Mouse (Mus musculus) right cerebral cortex, adult 18-20 months (tissue): ENCODE data around the gene Nup35.
A peak's percentile ranks its signal among the peaks of the same experiment; 100 is the strongest.

Source experiments
- DNase-seq: peaks from one replicate; pipeline ENCODE4 v3.0.0; 2022; ENCODE audit warnings: mixed read lengths

The Nup35 gene

DNA sequence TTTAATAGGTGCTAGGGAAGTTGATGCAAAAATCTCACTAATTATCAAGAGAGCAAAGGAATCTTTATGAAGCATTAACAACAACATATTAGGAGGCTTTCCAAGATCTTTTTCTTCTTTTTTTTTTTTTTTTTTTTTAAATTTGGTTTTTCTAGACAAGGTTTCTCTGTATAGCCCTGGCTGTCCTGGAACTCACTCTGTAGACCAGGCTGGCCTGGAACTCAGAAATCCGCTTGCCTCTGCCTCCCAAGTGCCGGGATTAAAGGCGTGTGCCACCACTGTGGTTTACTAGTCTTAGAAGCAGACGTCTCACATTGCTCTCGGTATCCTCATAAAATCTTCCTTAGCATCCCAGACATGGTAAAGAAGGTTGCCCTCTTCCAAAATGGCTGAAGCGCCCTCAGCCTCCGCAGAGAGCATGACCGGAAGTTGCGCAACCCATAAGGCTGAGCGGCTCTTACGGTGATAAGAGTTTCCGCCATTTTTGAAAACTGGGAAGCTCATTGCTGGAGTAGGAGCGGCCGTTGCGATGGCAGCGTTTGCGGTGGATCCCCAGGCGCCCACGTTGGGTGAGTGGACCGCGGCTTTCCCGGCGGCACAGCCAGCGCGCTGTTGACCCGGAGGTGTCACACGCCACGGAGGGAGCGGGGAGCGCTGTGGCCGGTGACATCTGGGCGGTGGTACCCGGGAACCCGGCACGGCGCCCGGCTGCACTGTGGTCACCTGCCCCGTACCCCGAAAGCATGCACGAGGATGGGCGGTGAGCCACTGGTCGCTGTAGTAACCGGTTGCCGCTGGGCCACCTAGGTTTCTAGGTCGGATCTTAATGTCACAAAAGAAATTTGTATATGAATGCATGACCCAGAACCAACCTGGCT lies 21.6 kb downstream of the Nup35 start:
- peak; percentile 90 for DNase-seq

DNA sequence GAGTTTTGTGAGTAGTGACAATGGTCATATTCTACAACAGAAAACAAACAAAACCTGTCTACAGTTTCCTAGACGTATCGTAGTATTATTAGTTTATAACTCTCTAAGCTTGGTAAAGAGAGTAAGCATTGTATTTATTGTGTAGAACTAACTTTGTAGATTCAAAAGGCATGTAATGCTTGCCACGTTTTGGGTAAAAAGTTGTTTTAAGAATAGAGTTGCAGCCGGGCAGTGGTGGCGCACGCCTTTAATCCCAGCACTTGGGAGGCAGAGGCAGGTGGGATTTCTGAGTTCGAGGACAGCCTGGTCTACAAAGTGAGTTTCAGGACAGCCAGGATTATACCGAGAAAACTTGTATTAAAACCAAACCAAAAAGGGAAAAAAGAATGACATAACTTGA lies 22.4 kb downstream of the Nup35 start:
- no peak for DNase-seq

DNA sequence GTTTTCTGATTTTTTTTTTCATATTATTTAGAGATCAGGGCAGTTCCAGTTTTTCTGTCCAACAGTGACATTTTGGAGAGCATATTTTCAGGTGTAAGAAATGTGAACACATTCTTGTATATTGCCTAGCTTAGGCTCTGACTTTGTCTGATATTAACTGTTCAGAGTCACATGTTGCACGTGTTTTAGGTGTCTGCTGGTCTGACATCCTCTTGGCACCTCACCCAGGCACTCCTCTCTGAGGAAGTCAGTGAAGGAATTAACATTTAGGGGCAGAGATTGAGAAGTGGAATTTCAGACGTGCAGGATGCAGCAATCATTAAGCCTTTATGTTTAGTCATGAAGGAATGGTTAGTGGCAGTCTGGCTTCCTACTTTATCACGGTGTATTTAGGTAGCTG lies 22.8 kb downstream of the Nup35 start:
- DNase-seq = no peak

DNA sequence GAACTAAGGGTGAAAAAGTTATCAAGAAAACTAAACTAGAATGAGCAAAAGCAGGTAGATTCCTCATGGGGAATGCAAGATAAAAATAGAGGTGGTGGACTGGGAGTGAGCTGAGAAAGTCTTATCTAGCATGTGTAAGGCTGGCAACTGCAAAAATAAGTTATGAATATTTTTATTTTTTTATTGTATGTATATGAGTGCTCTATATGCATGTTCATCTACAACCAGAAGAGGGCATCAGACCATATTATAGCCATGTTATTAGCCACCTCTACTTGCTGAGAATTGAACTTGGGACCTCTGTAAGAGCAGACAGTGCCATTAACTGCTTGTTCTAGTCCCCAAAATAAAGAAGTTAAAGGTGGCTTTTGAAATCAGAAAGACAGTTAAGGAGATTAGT lies 44.4 kb downstream of the Nup35 start:
- DNase-seq = no peak

DNA sequence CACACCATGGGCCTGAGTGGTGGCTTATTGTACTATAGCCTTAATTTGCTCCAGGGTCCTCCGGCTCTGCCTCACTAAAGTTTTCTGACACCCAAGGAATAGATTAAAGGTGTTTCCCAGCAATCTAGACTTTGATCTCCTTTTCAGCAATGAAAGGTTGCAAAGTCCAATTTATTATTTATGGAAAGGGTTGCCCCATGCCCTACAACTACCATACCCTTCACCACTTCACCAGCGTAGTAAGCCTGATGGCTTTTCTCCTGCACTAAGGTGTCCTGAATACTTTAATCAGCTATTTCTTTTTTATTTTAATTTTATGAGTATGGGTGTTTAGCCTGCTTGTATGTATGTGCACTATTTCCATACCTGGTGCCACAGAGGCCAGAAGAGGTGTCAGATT lies 45.6 kb downstream of the Nup35 start:
- DNase-seq = no peak

DNA sequence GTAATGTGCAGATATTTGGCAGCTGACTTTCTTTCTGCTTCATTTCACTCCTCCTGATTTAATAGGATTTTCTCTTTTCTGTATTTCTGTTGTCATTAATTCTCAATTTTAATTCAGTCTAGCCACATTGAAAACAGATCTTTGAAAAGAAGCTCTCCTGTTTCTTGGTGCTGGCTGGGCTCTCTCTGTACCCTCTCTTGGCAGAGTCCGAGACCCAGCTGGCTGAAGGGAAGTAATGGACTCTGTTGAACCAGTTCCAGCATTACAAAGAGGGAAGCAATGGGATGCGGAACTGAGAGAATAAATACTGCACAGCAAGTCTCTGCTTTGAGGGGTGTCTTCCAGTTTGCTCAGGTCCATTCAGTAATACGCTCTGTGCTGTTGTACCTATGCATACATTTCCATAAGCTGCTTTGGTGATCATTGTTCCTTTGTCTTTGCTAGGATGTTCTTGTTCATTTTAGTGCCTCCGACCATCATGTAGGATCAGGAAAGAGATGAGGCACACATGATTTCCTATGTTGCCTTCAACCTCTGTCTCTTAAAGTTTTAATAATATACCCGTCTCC lies 50.4 kb downstream of the Nup35 start:
- no peak for DNase-seq

DNA sequence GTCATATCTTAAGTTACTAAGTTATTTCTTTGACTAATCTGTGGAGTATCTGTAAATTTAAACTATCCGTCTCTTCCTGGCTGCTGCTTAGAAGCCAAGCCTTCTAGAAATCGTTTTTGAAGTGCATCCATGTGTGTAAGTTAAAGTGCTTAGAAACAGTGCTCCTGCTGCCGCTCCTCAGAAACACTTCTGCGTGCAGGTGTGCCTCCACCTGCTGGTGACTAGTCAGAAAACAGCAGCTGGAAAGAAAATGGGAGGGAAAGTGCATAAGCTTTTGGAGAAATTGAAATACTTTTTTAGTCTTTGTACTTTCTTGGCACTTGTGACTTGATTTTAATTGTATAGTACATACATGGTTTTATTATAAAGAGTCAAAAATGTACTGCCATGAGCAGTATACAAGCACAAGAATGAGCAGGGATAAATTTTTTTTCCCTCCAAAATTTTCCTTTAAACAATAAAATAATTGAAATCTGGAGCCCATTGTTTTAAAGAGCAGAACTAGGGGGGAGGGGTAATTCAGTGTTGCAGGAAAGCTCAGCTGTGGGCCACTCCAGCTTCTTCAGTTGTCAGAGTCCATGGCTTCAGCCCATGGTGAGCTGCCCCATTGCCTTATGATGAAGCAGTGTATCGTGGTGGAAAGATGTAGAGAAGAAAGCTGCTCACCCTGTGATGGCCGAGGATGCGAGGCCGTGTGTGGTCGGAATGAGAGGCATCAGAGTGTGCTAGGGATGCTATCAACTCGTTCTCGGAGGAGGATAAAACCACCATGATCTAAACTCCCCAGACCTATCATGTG lies 53.0 kb downstream of the Nup35 start:
- no peak for DNase-seq

DNA sequence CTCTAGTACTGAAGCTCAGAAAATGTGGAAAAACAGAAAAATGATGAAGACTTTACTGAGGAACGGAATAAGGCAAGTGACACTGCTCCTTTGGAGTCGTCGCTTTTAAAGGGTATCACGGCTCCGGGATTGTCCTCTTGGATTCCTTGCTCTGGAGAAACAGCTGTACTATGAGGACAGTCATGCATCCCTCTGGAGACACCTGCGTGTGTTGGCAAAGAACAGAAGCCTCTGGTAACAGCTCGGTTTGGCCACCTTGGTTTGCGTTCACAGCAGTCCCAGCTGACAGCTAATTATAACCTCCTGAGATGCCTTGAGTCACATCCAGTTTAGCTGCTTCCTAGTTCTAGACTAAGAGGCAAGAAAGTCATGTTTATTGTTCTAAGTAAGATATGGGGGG lies 61.8 kb downstream of the Nup35 start:
- no peak for DNase-seq

DNA sequence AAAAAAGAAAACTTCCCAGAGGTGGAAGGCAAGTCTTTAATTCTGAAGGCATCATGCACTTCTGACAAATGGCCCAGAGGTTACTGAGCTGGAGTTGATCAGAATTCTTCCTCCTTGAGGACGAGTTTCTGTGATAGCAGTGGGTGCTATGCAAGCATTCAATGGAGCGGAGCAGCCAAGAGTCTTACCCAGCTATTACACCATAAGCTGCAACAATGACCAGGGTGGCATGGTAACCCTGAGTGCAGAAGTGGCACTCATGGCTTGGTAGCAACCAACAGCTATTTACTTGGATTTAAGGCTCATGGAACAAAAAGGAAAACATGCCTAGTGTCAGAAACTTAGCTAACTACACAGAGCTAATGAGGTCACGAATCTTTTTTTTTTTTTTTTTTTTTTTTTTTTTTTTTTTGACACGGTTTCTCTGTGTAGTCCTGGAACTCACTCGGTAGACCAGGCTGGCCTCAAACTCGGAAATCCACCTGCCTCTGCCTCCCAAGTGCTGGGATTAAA lies 66.7 kb downstream of the Nup35 start:
- no peak for DNase-seq

DNA sequence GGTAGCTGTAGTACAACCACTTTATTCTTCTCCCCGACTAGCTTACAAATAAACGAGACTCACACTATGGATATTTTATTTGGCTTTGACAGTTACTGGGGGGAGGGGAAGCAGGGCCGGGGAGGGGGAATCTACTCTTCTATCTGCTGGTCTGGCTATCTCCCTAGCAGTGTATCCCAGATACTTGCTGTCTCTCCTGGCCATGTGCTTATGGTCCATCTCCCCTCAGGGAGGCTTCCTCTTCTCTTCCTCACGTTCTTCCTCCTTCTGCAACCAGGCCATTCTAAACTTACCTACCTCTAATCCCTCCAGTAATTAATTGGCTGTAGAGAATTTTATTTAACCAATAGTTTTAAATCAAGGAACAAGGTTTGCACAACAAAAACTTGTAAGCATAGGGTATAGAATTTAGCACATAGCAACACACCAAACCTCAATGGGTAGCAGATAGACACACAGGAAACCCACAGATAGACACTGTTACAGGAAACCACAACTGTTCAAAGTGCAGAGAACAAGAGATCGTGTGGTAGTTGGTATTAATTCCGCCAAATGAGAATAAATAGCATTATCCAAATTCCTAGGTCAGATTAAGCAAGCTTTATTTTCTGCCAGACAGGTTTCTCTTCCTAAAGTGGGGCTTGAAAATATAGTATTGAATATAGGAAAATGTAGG lies 67.5 kb downstream of the Nup35 start:
- no peak for DNase-seq

DNA sequence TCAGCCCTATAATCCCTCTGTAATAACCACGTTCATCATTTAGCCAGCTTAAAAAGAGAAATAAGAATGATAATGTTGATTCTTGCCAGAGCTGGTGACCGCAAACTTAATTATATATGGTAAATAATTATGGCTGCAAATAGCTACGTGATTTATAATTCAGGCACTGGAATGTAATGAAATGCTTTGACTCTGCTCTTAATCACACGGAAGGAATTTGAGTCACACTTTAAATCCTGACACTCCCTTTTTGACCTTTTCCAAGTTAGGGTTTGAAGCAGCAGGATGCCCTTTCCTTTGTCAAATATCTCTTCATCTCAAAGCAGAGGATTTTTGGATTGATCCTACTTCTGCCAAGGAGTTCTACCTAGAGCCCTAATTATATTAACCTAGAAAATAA lies 71.2 kb downstream of the Nup35 start:
- no peak for DNase-seq

DNA sequence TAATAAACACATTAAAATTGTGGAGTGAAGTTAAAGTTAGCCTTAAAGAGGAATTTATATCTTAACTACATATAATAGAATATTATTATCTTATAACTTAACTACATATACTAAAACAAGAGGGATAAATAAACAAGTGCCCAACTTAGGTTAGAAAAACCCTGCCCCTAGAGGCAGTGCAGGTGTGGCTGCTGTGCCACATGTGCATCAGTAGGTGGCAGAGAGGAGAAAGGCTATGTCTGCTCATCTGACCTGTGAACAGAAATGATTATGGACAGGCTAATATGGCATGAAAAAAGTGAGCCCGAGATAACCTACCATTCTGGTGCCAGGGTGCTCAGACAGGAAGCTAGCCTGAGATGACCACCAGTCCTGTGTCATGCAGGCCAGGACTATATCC lies 90.4 kb downstream of the Nup35 start:
- DNase-seq = no peak
